Mouse (Mus musculus): ENCODE measurements around the gene Prn. TPM values are rescaled to one million over a fixed set of nuclear protein-coding genes. Genes with fewer than 3 reads are reported as not detected.
A peak's percentile ranks its signal among the peaks of the same experiment; 100 is the strongest.

Gene Prn
- 0.07 TPM in 1 of 2 replicates, not detected in the other for polyA plus RNA-seq (2012; rRNA removed)

DNA sequence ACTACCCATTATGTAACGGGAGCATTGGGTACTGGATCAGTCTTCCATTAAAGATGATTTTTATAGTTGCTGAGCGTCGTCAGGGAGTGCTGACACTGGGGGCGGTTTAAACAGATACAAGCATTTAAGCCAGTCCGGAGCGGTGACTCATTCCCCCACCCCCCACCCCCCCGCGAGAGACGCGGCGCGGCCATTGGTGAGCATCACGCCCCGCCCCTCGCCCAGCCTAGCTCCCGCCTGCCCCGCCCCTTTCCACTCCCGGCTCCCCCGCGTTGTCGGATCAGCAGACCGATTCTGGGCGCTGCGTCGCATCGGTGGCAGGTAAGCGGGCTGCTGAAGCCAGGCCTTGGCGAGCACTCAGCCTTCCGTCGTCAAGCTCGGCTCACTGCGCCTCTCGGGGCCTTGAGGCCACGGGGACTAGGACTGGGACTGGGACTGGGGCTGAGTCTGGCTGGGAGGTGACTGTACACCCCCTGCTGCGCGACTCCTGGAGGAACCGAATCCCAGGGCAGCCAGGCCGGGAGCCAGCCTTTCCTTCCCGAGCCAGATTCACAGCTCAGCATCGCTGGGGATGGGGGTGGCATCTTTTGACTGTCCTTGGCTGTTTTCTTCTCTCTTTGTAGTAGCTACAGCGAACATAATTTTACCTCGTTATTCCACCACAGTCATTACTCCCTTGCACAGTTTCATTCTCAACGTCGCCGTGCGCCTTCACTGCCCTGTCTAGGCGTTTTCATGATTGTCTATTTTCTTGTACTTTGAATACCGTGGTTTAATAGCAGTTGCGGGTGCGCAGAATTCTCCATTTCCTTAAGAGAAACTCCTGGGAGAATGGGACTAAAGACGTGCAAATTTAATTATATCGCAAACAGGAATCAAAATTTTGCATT lies at the start of gene Prn, which contains the start of gene Prnp:
Gene Prn (plus strand): TSS at position 275 of the 890 bp plus-strand sequence.
Gene Prnp (plus strand): TSS at position 246 of the 890 bp plus-strand sequence.
- peak; percentile 84 for DNase-seq (ENCODE audit: low spot score)

- no peak for DNase-seq (ENCODE audit: low spot score)
These were observed 47.0 kb upstream of the Prn start for GRCm38 (mm10) chr2:131862617-131863275.

GRCm38 (mm10) chr2:131863472-131863871 lies 46.3 kb upstream of the Prn start:
- no peak for DNase-seq (ENCODE audit: low spot score)

DNA sequence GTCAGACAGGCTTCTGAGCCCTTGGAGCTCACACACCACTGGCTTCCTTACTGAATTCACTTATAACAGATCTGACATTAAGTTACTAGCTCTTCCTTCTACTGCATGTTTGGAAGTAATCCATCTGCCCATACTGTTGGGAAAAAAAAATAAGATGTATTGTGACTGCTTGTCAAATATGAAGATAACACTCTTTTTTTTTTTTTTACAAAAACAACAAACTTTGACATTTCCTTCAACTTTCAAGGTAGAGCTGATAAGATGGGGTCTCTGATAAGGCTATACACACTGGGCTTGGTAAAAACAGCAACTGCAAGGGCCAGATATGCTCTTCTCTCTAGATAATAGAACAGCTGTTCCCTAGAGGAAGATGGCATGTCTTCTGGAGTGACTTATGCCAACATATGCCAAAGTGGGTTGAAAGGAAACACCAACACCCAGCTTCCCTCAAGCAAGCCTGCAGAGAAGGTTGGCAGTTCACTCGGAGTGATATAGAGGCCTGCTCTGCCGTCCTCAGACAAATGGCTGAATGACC lies 45.4 kb upstream of the Prn start:
- no peak for DNase-seq (ENCODE audit: low spot score)

GRCm38 (mm10) chr2:131866676-131867075 lies 43.1 kb upstream of the Prn start:
- DNase-seq (ENCODE audit: low spot score), result no peak

DNA sequence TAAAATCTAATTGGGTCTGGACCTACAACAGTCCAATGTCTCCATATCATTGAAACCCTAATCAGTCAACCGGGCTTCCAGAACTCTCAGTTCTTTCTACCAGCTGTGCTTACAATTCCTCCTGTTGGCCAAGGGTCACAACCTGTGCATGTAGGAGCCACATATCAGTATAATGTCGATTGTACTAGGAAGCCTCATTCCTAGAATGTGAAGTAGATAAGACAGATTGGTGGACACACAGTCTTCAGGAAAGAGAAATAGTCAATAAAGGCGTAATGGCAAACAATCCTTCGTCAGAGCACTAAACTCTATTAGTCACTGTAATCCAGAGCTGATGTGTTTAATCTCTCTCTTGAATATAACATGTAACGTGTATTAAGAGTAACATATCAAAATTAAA lies 40.8 kb upstream of the Prn start:
- DNase-seq (ENCODE audit: low spot score), result no peak

DNA sequence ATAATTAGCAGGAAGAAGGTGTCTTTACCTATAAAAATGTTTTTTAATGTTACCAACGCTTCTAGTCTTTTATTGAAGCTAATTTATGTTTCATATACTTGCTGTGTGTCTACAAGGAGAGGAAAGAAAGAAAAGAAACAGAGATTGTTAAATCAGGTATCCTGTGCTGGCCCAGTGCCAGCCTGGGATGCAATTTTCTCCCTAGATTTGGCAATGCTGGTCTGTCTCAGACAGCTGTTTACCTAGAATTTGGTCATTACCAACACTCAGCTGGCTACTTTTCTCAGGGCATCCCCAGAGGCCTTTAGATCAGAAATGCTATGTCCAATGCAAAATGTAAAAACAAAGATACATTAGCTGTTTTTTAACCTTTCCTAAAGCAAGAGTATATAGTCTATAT lies 36.4 kb upstream of the Prn start:
- DNase-seq (ENCODE audit: low spot score), result no peak

DNA sequence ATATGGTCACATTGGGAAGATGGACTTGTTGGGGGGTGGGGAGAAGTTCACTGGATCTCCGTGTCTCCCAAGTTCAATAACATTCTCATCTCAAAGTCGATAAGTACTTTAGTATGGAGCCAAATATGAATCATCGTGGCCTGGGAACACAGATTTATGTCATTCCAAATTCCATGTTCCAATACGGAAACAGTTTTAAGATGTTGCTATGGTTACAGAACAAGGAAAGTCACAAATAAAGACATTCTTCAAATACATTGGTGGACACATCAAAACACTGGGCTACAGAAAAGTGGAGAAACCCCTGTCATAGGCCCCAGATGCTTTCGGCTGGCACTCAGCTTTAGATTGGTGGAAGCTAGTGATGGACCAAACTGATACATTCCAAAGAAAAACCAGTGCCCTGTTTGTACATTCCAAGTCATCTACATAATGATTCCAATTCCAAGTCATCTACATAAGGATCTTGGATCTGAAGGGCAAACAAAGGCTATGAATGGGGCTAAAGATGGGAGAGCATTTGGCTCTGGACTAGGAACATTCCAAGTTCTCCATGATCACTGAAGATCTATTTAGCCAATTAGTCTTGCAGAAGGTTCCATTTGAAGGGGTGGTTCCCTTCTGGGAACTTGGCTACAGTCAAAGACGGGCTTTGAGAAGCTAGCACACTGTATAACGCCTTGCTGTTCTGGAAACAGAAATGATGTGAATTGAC lies 33.0 kb upstream of the Prn start:
- no peak for DNase-seq (ENCODE audit: low spot score)

- DNase-seq (ENCODE audit: low spot score), result no peak
These were observed 28.0 kb upstream of the Prn start for GRCm38 (mm10) chr2:131881766-131882165.

DNA sequence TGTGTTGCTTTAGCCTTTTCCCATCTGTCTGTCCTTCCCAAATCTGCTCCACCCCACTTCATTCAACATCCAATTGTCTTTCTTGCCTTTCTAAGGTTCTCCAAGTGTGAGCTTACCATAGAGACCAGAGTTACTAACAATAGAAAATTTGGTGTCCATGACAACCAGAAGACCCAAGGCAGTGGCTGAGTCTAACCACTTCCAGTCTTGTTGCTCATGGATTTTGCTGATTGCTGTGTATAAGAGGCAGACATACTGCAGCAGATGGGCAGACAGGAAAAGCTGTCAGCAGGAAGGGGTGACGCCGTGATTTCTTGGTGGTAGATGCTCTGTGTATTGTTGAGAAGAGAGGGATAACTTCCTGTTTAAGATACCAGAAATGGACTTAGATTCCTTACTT lies 26.6 kb upstream of the Prn start:
- no peak for DNase-seq (ENCODE audit: low spot score)

GRCm38 (mm10) chr2:131886503-131887160 lies 23.1 kb upstream of the Prn start:
- DNase-seq (ENCODE audit: low spot score), result no peak

DNA sequence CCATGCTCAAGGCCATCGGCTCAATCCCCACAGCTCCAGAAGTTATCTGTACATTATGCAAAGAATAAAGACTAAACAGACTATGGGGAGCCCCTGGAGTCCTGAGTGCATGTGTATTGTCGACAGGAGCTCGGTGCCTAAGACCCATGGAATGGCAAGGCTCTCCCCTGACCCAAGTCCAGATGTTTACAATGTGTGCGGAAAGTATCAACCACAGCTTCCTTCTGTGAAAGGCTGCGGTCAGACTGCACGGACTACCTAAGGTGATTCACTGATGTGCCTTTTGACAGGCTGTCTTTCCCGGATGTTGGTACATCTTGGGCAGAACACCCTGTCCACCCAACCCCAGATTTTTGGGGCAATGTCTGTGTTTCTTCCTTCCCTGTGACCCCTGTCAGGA lies 21.5 kb upstream of the Prn start:
- DNase-seq (ENCODE audit: low spot score), result no peak

DNA sequence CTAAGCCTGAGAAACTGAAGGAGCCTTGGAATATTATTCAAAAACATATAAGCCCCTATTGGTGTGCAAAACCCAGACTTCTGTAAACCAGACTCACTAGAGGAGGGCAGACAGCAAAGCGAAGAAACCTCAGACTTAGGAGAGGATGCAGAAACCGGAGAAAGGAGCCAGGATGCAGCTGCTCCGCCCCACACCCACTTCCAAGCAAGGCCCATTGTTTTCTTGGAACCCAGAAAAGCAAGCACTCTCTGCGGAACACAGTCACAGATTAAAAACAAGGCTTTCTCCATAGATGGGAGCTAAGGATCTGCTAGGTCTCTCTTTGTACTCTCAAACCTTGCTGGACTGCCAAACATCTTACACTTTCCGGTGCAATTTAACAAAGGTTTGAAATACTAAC lies 17.2 kb upstream of the Prn start:
- DNase-seq (ENCODE audit: low spot score), result no peak

- no peak for DNase-seq (ENCODE audit: low spot score)
These were observed 14.7 kb upstream of the Prn start for GRCm38 (mm10) chr2:131895106-131895505.

- DNase-seq (ENCODE audit: low spot score), result no peak
These were observed 13.7 kb upstream of the Prn start for GRCm38 (mm10) chr2:131896011-131896410.

GRCm38 (mm10) chr2:131897336-131898109 lies 12.2 kb upstream of the Prn start:
- no peak for DNase-seq (ENCODE audit: low spot score)

DNA sequence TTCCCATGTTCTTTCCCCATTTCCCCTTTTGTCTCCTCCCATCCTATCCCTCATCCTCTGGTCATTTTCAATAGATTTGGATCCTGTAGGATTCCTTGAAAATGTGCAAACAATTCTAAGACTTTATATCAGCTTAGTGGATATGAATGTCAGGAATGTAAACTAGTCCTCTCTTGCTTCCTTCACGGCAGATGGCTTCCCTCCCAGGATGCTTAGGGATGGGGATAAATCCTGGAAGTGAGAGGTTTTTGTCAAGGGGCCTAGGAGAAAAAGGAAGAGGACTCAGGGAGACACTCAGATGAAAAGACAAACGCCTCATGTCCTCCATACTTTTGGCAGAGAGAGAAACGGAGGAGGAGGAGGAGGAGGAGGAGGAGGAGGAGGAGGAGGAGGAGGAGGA lies 7.3 kb upstream of the Prn start:
- DNase-seq (ENCODE audit: low spot score), result no peak

DNA sequence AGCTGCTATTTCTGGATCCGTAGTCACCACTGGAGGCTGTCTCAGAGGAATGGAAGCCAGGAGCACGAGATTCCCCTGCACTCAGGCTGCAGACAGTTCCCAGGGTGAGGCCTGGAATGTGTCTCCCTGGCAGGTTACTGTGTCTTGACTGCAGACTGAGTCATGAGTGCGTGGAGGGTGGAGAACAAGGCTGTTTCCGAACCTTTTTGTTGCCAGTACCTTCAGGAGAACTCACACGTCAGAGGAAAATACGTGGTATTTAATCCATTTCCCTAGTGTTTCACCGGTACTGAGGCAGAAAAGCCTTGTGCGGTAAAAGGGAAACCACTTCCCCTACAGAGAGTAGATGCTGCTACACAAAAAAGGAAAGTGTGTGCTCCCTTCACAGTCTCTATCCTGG lies 6.9 kb upstream of the Prn start:
- DNase-seq (ENCODE audit: low spot score), result no peak

- DNase-seq (ENCODE audit: low spot score), result no peak
These were observed 4.7 kb upstream of the Prn start for GRCm38 (mm10) chr2:131905025-131905424.

DNA sequence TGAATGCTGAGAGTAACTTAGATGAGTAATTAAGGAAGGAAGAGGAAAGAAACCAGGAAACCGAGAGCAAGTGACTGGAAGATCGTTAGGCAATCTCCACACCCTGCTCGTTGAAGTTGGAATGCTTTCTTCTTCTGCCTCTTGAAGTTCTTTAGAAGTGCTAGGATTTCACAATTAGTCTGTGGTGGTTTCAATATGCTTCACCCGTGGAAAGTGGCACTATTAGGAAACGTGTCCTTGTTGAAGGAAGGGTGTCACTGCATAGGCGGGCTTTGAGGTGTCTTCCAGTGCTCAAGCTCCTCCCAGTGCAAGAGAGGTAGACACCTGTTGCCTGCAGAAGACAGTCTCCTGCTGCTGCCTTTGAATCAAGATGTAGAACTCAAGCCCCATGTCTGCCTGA lies 4.0 kb upstream of the Prn start:
- DNase-seq (ENCODE audit: low spot score), result no peak

DNA sequence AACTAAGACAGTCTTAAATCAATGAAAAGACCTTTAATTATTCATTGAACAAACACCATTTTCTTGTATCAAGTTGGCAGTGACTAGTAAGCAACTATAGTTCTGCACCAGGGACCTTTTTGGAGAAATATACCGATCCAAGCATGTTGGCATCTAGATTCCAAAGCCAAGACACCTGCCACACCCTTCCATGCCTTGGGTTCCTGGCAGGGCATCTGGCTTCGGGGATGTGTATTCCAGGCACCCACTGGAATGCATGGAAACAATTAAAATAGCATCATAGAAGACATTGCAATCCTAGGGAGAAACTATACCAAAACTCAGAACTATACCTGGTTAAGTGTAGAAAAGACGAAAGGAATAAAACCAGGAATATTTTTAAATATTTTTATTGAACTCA lies 3.5 kb upstream of the Prn start:
- DNase-seq (ENCODE audit: low spot score), result no peak
